Comparison of ENCODE assay signal across 10 mouse cellular contexts in the genomic region with DNA sequence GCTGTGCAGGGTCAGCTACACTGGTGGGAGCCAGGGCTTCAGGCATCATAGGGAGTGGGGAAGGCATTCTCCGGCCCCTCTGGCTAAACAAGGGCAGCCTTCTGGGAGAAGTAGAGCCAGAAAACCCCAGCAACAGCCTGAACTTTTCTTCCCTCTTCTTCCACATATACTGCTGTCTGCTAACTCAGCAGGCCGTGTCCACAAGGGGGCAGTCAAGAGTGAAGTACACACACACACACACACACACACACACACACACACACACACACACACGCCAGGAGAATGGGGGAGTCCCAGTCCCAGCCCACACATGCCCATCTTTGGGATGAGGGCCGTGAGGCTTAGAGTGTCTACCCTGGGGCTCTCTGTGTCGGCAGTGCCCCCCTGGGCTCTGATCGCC.
DNase-seq lines count a peak whose midpoint lies in the region; ATAC-seq and TF ChIP-seq lines count a peak whose summit lies in the region.
"Had no signal": no experiment of that assay in that cellular context is flagged by ENCODE, and none has a peak within 500 bp of the region (broad histone marks: within the 10 kb centered on the region; RNA-seq: fewer than 3 reads in every experiment).

No protein-coding gene starts in this region.

- no peak overlapping the region for H3K9ac ChIP-seq in forebrain, postnatal 0 days
- H3K9ac ChIP-seq in forebrain, embryonic 12.5 days = no peak overlapping the region
- no peak overlapping the region for H3K9ac ChIP-seq in stomach, embryonic 16.5 days (ENCODE audit: low read length)
- H3K9ac ChIP-seq: heart, embryonic 15.5 days had no signal

- no peaks in the 10 kb centered on the region for H3K36me3 ChIP-seq in forebrain, postnatal 0 days (ENCODE audit: insufficient read depth)
- no peaks in the 10 kb centered on the region for H3K36me3 ChIP-seq in forebrain, embryonic 12.5 days (replicated peaks)
- no peaks in the 10 kb centered on the region for H3K36me3 ChIP-seq in stomach, embryonic 16.5 days (ENCODE audit: control insufficient read depth, insufficient read depth, low read length)
- H3K36me3 ChIP-seq: heart, embryonic 15.5 days had no signal

- H3K4me1 ChIP-seq in forebrain, postnatal 0 days (ENCODE audit: insufficient read depth) = no peaks in the 10 kb centered on the region
- H3K4me1 ChIP-seq in forebrain, embryonic 12.5 days = peaks cover 5% of the 10 kb centered on the region; the same call in 1 of the 2 replicates
- no peaks in the 10 kb centered on the region for H3K4me1 ChIP-seq in embryonic fibroblast, embryonic 13.5 days (ENCODE audit: control insufficient read depth, insufficient read depth, low read length)
- peaks cover 10% of the 10 kb centered on the region; the same call in 1 of the 2 replicates for H3K4me1 ChIP-seq in stomach, embryonic 16.5 days (ENCODE audit: control insufficient read depth, insufficient read depth, low read length)
- H3K4me1 ChIP-seq: heart, embryonic 15.5 days had no signal

- peak; percentile 52 for TF ChIP-seq CTCF in forebrain, postnatal 0 days (IDR thresholded peaks at IDR 0.05; ENCODE audit: low read depth)
- TF ChIP-seq CTCF in embryonic fibroblast, embryonic 13.5 days (IDR thresholded peaks at IDR 0.05; ENCODE audit: borderline replicate concordance, insufficient read depth, low read length) = peak; percentile 33; the same call in 1 of the 2 replicates

- H3K27me3 ChIP-seq in forebrain, postnatal 0 days (ENCODE audit: insufficient read depth, low read length) = no peaks in the 10 kb centered on the region
- H3K27me3 ChIP-seq in forebrain, embryonic 12.5 days = no peaks in the 10 kb centered on the region
- no peaks in the 10 kb centered on the region for H3K27me3 ChIP-seq in stomach, embryonic 16.5 days (ENCODE audit: control insufficient read depth, insufficient read depth, low read length)
- H3K27me3 ChIP-seq: heart, embryonic 15.5 days had no signal

- H3K9me3 ChIP-seq in forebrain, postnatal 0 days (ENCODE audit: low read length) = no peaks in the 10 kb centered on the region
- no peaks in the 10 kb centered on the region for H3K9me3 ChIP-seq in forebrain, embryonic 12.5 days
- no peaks in the 10 kb centered on the region for H3K9me3 ChIP-seq in stomach, embryonic 16.5 days (replicated peaks; ENCODE audit: control insufficient read depth, low read length)
- H3K9me3 ChIP-seq: heart, embryonic 15.5 days; megakaryocyte, embryonic 14.5 days had no signal

- TF ChIP-seq POLR2A in embryonic fibroblast, embryonic 13.5 days (IDR thresholded peaks at IDR 0.05; ENCODE audit: low read depth, low read length) = no peak

- no peak overlapping the region for H3K4me2 ChIP-seq in forebrain, postnatal 0 days (ENCODE audit: low read depth)
- H3K4me2 ChIP-seq in forebrain, embryonic 12.5 days = no peak overlapping the region
- no peak overlapping the region for H3K4me2 ChIP-seq in stomach, embryonic 16.5 days (ENCODE audit: low read depth, low read length)
- H3K4me2 ChIP-seq: heart, embryonic 15.5 days had no signal

- no peak overlapping the region for H3K4me3 ChIP-seq in forebrain, postnatal 0 days (ENCODE audit: low read depth, low read length)
- H3K4me3 ChIP-seq in forebrain, embryonic 12.5 days (replicated peaks) = no peak overlapping the region
- H3K4me3 ChIP-seq in embryonic fibroblast, embryonic 13.5 days (ENCODE audit: insufficient read depth, low read length) = no peak overlapping the region
- no peak overlapping the region for H3K4me3 ChIP-seq in stomach, embryonic 16.5 days (replicated peaks; ENCODE audit: low read length)
- H3K4me3 ChIP-seq: heart, embryonic 15.5 days; megakaryocyte, embryonic 14.5 days had no signal

- DNase-seq in forebrain, postnatal 0 days = no peak
- DNase-seq in right cerebral cortex, postnatal 4 days = peak; percentile 60
- DNase-seq in right cerebral cortex, adult 18-20 months = no peak

- H3K27ac ChIP-seq in forebrain, postnatal 0 days (ENCODE audit: low read depth, low read length) = no peak overlapping the region
- H3K27ac ChIP-seq in forebrain, embryonic 12.5 days = no peak overlapping the region
- no peak overlapping the region for H3K27ac ChIP-seq in embryonic fibroblast, embryonic 13.5 days (ENCODE audit: insufficient read depth, low read length)
- peak overlapping the region; percentile 60 for H3K27ac ChIP-seq in stomach, embryonic 16.5 days (ENCODE audit: low read length)
- H3K27ac ChIP-seq: heart, embryonic 15.5 days had no signal

- 79% methylated on average over 6 of the region's 6 CpGs for WGBS in forebrain, postnatal 0 days
- WGBS in forebrain, embryonic 12.5 days = 76% methylated on average over 6 of the region's 6 CpGs
- WGBS in stomach, embryonic 16.5 days = 72% methylated on average over 6 of the region's 6 CpGs

- no peak for ATAC-seq in forebrain, postnatal 0 days
- ATAC-seq in forebrain, embryonic 12.5 days (ENCODE audit: low FRiP score) = no peak
- no peak for ATAC-seq in stomach, embryonic 16.5 days (ENCODE audit: insufficient read depth, low FRiP score)
- ATAC-seq in megakaryocyte, adult 5-6 weeks (ENCODE audit: poor library complexity, severe bottlenecking) = no peak
- no peak for ATAC-seq in activated CD4-positive, CD25-positive, alpha-beta regulatory T cell, adult 4 months
